Mouse (Mus musculus) CD4-positive helper T cell, adult 2 months (primary cell): ENCODE data around the gene Irs2.

ENCODE experiments used
- DNase-seq: peaks from one replicate; pipeline ENCODE4 v3.0.0-alpha.2; 2012; ENCODE audit warnings: low read depth, missing footprints, low spot score

The Irs2 gene

DNA sequence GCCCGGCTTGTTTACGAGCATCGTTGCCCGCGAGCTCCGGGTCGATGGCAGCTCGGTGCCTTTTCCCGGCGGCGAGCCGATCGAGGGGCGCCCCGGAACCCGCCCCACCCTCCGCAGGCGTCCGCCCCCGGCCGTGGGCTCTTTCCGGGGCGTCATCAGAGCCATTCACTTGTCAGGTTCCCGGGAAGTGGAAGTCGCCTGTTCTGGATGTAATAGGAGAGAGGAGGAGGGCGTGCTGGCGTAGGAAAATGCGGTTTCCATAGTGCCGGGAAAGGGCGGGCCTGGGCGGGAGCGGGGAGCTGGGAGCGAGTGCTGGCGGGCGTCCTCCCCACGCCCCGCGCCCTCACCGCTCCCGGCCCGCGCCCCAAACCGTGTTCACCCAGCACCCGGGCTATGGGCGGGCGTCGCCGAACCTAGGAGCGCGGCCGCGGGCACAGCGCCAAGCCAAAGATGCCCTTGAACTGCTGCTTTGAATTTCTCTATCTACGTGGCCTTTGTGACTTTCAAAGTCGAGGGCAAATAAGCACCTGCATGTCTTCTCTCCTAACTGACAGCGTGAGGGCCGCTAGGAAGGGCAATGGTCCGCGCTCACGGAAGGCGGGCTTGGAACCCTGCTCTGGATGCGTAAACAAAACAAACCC is 1.3 kb upstream of the Irs2 start:
- DNase-seq, result peak; percentile 77

DNA sequence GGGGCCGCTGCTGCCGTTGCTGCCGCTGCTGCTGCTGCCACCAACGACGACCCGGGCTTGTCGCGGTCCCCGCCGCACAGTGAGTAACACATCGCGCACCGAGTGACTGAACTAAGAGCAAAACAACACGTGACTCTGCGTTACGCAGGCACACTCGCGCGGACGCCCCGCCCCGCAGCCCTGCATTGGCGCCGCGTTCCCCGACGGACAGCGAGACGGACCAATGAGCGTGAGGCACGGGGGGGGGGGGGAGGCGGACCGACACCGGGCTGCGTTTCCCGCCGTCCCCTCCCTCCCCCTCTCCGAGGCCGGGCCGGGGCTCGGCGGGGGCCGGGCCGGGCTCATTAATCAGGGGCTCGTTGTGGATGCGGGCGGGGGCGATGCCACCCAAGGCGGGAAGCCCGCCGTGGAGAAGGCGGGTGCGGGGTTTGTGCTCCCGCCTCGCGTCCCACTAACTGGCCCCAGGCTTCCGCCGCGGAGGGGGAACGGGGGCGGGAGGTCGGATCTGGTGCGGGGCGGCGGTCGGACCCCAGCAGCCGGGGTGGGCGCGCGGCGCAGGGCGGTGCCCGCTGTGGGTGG is 673 bp upstream of the Irs2 start:
- DNase-seq, result peak; percentile 97

DNA sequence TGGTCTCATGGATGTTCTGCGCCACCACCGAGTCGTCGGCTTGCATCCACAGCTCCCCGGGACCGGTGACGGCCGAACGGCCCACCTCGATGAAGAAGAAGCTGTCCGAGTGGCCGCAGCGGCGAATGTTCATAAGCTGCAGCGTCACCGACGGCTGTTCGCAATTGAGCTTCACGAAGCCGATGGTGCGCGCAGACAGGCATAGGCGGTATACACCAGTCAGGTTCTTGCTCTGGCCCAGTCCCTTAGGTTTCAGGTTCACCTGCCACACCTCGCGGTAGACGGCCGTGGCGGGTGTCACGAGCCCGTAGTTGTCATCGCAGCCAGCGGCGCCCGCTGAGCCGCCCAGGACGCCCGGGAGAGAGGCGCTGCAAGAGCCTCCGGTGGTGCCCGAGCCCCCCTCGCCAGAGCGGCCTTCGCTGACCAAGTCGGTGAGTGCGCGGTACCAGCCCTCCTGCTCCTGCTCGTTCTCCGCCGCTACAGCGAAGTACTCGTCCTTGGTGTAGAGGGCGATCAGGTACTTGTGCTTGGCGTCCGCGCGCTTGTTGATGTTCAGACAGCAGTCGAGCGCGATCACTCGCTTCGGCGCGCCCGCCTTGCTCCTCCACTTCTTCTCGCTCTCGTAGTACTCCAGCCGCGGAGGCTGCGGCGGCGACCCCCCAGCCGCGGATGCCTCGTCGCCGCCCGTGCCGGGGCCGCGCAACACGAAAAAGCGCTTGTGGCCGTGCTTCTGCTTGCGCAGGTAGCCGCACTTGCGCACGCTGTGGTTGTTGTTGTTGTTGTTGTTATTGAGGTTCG is 478 bp downstream of the Irs2 start:
- peak; percentile 69 for DNase-seq

DNA sequence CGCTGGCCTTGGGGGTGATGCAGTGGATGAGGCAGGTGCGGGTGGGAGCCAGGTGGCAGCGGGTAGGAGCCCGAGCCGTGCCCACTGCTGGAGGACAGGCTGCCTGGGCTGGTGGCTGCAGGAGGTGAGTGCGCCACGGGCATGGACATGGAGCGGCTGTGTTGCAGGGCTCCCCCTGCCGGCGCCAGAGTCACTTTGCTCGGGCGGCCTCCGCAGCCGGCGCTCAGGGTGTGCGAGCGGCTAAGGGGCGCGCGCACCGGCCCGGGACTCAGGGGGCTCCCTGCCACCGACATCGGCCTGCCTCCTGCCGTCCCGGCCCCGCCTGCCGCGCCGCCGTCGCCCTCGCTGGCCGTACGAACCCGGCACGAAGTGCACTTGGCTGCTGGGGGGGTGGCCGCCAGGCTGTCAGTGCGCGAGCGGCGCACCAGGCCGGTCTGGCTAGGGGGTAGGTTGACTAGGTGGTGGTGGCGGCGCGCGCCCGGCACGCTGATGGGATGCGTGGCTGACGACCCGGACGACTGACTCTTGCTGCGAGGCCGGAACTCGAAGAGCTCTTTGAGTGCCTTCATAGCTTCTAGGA is 1.2 kb downstream of the Irs2 start:
- DNase-seq, result peak; percentile 81

DNA sequence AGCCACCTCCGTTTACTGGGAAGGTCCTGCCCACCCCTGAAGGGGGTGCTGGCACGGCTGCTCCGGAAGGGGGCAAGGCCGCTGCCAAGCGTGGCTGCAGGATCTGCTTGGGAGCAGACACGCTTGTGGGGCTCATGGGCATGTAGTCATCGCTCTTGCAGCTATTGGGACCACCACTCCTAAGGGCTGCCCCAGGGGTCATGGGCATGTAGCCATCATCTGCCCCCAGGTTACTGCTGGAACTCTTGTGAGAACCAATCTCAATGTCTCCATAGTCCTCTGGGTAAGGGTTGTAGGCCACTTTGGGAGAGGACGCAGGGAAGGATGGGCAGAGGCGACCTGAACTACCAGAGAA is 2.0 kb downstream of the Irs2 start:
- no peak for DNase-seq

DNA sequence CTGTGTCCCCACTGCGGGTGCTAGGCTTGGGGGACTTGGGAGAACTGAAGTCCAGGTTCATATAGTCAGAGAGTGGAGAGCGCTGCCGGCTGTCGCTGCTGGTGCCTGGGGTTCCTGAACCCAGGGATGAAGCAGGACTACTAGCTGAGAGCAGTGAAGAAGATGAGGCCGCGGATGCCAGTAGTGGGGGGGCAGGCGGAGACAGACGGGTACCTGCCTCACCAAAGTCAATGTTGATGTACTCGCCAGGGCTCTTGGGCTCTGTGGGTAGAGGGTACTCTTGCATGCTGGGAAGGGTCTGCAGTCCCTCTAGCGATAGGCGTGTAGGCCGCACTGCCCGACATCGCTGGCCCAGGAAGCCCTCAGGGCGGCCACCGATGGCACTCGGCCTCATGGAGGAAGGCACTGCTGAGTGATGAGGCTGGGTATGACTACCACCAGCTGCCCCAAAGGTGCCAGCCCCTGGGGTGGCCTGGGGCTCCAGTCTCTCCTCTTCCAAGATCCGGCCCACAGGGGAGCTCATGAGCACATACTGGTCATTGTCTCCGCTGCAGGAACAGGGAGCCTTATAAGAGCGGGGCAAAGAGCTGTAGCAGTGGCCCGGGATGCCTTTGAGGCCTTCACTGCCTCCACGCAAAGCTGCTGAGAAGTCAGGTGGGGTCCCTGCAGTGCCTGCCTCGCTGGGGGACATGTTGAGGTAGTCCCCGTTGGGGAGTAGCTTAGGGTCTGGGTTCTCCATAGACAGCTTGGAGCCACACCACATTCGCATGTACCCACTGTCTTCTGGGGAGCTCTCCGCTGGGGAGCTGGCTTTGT is 2.6 kb downstream of the Irs2 start:
- DNase-seq, result no peak

DNA sequence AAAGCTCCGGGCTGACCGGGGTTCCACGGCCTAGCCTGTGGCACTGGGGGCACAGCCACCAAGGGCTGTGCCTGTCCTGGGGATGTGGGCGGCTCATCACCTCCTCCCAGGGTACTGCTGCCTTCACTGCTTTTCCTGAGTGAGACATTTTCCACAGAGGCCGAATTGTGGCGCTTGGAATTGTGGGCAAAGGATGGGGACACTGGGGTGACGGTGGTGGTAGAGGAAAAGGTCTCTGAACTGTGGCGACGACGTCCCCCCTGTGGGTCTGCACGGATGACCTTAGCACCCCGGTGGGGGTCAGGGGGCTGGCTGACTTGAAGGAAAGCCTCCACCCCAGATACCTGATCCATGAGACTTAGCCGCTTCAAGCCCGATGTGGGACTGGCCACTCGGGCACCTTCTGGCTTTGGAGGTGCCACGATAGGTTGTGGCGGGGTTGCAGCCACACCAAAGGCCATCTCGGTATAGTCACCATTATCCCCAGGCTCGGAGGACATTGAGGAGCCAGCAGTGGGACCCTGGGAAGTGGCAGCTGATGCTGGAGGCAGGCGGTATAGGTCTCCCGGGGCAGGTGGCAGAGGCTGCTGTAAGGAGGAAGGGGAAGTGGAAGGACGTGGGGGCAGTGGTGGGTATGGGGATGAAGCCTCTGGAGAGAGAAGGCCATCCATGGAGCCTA is 3.3 kb downstream of the Irs2 start:
- no peak for DNase-seq

DNA sequence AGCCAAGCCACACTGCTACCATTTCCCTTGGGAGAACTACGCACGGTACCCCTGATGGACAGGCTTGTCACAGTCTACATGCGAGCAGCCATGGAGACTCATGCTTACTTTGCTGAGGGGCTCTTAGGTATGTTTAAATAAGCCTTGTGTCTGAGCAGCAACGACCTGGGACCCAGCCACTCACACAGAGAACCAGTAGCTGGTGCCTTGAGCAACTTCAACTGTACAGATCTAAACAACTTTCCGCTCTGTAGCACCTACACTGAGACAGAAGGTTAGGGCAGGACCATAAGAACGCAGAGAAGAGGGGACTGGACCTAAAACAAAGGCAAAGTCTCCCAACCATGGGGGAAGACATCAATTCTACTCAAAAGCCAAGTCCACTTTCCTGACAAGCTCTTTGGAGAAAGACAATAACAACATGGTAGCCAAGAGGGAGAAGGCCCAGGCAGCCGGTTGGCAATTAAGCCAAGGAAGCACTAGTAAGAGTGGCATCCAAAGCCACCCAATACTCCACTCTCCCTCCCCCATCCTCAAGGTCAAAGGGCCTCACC is 4.3 kb downstream of the Irs2 start:
- no peak for DNase-seq

DNA sequence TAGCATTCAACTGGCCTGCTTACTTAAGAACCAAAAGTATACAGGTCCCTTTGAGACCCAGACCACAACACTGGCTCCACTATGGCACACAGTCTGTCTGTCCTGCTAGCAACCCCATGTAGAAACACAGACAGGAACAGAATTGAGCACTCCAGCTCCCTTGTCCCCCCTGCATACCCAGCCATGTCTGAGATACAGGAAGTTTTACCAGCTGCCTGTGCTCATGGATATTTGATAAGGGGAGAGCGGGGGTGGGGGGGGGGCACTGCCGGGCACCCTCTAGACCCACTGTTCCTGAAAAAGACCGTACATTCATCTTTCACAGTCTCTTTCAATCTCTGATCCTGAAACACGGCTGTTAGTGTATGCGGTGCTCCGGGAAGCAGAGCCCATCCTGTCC is 5.0 kb downstream of the Irs2 start:
- DNase-seq, result no peak

DNA sequence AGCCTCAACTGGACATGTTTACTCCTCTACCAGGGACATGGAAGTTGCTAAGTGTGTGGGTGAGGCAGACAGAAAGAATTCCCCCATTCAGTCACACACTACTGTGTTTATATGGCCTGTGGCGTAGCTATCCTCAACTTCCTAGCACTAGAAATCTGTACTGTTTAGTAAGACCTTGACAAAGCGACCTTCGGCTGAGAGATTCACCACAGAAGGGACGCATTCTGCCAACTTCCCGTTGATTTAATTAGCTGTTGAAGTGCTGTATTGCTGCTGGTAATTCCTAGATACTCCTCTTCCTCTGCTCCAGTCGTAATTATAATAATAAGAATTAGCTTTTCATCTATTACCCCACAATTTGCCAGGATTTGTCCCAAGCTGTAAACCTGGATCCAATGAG is 5.4 kb downstream of the Irs2 start:
- DNase-seq, result no peak

DNA sequence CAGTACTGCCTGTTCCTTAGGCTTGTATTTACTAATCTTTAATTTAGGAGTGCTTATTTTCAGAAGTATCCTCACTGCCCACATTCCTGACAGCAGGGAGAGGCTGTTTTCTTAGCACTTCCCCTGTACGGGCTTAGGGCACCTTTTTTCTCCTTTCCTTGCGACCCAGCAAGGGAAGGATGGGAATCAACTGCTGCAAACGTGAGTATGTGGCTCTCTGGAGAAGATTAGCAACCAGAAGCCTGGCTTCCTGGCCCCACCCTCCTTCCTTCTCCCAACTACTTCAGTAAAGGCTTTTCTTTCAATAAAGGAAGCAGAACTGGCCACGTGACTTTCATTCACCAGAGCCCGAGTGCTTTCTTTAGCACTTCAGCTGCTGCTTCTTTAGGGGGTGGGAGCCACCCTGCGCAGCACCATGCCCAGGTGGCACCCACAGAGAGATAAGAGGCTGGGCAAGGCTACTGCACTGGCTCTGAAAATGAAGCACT is 7.2 kb downstream of the Irs2 start:
- DNase-seq, result no peak

DNA sequence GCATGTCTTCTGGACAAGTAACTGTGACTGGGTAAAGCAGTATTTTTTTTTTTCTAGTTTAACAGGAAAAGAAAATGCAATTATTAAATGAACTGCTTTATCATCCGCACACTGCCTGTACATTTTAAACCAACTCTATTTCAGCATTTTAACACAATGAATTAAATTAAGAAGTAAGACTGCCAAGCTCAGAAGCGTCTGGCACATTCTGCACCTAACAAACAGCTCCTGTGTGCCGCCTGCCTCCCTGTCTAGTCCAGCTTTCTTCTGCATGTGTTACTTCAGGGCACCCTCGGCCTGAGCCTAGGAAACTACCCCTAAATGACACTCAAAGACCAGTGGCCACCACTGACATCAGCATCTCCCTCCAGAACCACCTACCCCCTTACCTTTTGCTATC is 8.7 kb downstream of the Irs2 start:
- DNase-seq, result no peak

DNA sequence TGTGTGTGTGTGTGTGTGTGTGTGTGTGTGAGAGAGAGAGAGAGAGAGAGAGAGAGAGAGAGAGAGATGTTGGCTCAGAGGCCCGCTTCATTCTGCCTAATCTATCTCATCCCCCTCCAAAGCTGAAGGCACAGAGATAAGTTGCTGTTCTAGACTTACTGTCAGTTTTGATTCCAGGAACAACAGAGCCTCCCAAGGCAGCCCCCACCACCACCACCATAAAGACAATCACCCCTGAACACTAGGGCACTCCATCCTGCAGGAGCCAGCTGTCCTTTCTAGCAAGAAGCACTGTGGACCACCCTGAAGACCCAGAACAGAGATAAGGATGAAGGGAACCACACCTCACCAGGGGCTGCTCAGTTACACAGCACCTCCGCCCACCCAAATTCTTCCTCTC is 12.0 kb downstream of the Irs2 start:
- no peak for DNase-seq

DNA sequence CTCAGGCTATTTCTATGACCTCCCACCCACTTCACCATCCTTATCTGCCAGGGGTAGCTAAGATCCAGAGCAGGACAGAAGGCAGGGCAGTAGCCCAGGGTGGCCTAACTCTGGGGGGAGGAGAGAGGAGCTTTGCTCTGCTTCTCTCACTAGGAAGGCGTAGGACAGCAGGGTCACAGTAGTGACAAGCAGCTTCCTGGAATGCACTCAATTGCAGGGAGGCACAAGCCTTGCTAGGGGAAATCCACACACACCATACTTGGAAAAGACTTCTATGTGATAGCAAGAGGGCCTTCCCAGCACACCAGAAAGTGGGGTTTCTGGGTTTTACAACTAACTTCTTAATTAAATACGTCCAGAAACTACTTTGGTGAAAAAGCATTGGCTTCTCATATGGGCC is 12.5 kb downstream of the Irs2 start:
- no peak for DNase-seq

DNA sequence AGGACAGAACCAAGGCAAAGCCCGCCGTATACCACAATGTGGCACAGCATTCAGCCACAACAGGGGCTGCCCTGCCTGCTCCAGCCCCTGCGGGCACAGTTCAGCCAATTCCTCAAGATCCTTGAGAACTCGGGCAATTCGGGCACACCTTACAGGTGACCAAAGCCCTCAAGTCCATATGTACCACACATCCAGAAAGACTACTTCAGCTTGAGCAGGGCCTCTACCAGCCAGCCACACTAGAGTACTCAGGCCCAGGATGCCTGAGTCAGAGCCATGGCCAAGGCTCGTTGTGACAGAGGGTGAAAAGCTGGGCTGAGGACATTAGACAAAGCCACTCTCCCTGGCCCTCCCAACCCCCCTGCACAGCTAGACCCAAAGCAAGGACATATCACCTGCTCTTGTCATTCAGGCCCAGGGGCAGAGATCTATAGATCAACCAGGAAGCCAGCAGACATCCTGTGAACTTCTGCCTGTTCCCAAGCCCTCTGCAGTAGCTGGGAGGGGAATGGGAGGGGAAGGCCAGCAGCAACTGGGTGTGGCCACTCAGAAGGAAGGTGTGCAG is 13.8 kb downstream of the Irs2 start:
- DNase-seq, result no peak

DNA sequence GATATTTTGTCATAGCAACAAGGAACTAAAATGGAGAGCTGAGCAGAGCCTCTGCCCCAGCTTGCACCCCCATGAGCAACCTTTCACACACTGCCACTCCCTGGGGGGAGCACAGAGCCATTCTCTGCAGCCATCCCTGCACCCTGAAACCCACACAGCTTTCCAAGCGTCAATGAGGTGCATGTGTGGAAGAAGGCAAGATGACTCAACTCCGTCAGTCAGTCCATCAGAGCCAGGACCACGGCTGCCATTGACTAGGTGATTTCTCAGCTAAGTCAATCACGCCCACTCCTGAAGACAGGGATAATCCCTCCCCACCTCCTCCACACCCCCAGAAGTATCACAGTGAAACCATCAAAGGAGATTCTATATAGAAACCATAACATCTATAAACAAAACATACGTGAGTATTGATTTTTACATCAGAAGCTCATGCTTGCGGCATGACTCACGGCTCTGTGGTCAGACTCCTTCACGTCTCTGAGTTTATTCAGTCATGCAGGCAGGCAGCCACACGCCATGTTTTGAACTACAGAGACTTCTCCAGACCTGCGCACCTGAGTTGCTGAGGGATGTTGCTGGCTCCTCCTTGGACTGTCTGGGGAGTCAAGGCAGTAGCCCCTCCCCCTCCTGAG is 14.6 kb downstream of the Irs2 start:
- peak; percentile 46 for DNase-seq

DNA sequence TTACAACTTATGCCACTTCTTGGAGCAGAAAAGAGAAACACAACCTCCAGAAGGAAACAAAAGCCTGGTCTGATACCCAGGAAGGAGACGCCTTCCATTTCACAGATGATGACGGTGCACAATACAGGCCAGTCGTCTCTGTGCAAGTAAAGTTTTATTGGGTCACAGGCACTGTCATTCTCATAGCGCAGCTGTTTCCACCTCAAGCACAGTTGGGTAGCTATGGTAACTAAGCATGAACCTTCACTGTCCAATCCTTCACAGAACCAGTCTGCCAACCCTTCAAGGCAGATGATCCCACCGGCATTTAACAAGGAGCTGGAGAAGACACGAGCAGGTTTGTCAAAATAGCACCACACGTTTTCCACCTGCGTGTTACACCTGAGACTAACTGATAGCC is 16.2 kb downstream of the Irs2 start:
- DNase-seq, result no peak

DNA sequence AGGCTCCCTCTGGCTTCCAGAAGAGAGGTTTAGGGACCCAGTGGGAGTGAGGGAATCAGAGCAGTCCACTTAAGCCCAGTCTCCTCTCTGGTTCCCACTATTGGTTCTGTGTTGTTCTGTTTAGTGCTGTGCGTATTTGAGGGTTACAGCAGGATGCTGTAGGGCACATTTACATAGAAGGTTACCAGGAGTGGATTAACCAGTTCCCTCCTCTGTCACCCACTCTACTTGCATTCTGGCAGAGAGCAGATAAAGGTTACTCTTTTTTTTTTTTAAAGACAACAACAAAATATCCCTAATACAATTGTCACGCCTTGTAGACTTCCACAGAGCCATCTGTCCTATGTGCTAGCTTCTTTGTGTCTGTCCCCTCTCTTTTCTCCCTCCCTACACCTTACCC is 16.9 kb downstream of the Irs2 start:
- DNase-seq, result no peak

DNA sequence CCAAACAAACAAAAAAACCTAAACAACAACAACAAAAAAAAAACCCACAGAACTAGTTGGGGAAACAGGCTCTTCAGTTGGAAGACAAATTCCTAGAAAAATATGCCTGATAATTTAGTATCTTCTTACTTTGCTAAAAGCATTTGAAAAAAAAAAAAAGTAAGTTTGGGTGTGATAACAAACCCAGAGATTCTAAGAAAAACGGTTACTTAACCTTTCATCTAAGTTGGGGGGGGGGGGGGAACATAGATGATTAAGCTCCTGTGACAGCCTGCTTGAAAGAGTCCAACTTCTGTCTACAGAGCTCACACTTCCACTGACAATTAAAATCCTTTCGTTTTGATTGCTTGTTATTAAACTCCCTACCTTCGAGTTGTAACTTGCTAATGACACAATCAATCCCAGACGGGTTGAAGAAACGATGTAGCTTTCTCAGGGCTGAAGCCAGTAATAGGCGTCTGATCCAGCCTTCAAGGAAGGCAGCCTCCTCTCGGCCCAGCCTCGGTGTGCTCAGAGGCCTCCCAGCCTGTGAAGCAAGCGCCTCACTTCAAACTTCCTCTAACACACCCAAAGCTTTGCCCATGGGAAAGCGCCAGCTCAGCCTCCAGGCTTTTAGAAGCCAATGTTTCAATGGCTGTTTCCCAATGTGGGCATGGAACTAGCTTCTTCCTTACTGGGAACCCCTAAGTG is 17.7 kb downstream of the Irs2 start:
- DNase-seq, result no peak

DNA sequence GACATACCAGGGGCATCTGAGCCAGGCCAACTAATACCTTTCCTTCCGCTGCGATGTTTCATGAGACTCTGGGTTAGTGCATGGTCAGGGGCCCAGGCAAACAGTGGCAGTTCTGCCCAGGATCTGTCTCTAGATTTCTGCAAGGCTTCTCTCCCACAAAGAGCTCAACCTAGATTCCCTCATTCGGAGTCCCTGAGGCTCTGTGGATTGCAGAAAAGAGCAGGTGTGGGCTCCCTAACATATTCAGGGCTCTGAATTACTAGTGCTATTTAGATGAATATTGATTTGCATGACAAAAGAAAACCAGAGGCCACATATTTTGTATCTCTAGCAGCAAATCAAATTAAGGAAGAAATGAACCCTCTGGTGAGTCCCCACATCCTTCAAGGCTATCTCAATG is 18.3 kb downstream of the Irs2 start:
- no peak for DNase-seq
